Mouse (Mus musculus) limb, embryonic 12.5 days (tissue): ENCODE measurements around the gene Krt90. TPM values are rescaled to one million over a fixed set of nuclear protein-coding genes. Genes with fewer than 3 reads are reported as not detected.

Experiments
- ATAC-seq: fragments of 200-750 bp; cut with Nextera tagmentation; 2 replicates; pipeline ENCODE4 v1.8.0; 2017; ENCODE audit warnings: low read depth, moderate TSS enrichment; ENCODE audit not compliant: insufficient number of reproducible peaks, insufficient read depth, low FRiP score, low TSS enrichment
- H3K27ac ChIP-seq: fragments of 300-500 bp; sonication (generic); 2 replicates; pipeline ENCODE4 v1.5.1; 2016; ENCODE audit warnings: mild to moderate bottlenecking, moderate library complexity
- H3K27me3 ChIP-seq: fragments of 300-500 bp; sonication (generic); 2 replicates; pipeline ENCODE4 v1.6.1; 2016; ENCODE audit warnings: mild to moderate bottlenecking, moderate library complexity
- H3K36me3 ChIP-seq: fragments of 300-500 bp; sonication (generic); 2 replicates; pipeline ENCODE4 v1.6.1; 2016; ENCODE audit warnings: mild to moderate bottlenecking, moderate library complexity
- H3K4me1 ChIP-seq: fragments of 300-500 bp; sonication (generic); replicated peaks from 2 replicates; pipeline ENCODE4 v1.6.1; 2016
- H3K4me2 ChIP-seq: fragments of 300-500 bp; sonication (generic); 2 replicates; pipeline ENCODE4 v1.6.1; 2016; ENCODE audit warnings: mild to moderate bottlenecking, moderate library complexity
- H3K4me3 ChIP-seq: fragments of 300-500 bp; sonication (generic); replicated peaks from 2 replicates; pipeline ENCODE4 v1.5.1; 2016; ENCODE audit warnings: mild to moderate bottlenecking
- H3K9ac ChIP-seq: fragments of 300-500 bp; sonication (generic); replicated peaks from 2 replicates; pipeline ENCODE4 v1.6.1; 2016; ENCODE audit warnings: mild to moderate bottlenecking, moderate library complexity
- H3K9me3 ChIP-seq: fragments of 300-500 bp; sonication (generic); 2 replicates; pipeline ENCODE4 v1.6.1; 2016; ENCODE audit warnings: mild to moderate bottlenecking, moderate library complexity
- WGBS: fragments of 180-500 bp; shearing (Covaris S2); methylation state at CpG from one replicate; pipeline ENCODE4 v1.1.7; 2016; 5-methylcytosine and 5-hydroxymethylcytosine counted together
- microRNA-seq: library from miRNA; unstranded; fragments of <30 nt; microRNA quantifications from one replicate; pipeline ENCODE4, GENCODE M21; 2017
- polyA plus RNA-seq: library from polyadenylated mRNA; unstranded; fragments of >200 nt; fragmentation: Nextera tagmentation; extraction: Ambion mirVana; gene quantifications from 2 replicates; pipeline ENCODE4 v1.2.1, GENCODE M21; 2016

Krt90 gene
- polyA plus RNA-seq, 1 experiment from 2014 or later: 0.08 TPM

DNA sequence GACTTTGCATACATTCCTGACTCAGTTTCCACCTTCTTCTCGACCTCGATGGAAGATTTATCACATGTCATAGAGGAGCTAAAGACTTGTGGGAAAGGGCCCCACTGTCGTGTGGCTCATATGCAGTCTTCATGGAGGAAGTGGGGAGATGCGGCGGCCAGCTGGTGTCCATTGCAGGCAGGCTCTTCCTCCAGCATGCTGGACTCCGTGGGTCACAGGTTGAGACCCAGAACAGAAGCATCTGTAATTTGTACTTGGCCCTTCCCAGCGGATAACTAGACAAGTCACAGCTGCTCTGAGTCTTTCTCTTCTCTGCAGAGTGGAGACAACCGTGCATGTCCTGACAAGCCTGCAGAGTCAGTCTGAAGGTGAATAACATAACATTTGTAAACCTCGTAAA, 54.5 kb downstream of the Krt90 start:
- Histone ChIP-seq H3K27ac (no peak overlapping the region), H3K4me3 (no peak overlapping the region), H3K4me1 (no peaks in the 10 kb centered on the region), H3K9ac (no peak overlapping the region), H3K9me3 (no peaks in the 10 kb centered on the region), H3K36me3 (no peaks in the 10 kb centered on the region), H3K27me3 (no peaks in the 10 kb centered on the region), H3K4me2 (no peak overlapping the region)
- no peak for ATAC-seq
- WGBS: 70% methylated on average over 9 of the region's 9 CpGs

DNA sequence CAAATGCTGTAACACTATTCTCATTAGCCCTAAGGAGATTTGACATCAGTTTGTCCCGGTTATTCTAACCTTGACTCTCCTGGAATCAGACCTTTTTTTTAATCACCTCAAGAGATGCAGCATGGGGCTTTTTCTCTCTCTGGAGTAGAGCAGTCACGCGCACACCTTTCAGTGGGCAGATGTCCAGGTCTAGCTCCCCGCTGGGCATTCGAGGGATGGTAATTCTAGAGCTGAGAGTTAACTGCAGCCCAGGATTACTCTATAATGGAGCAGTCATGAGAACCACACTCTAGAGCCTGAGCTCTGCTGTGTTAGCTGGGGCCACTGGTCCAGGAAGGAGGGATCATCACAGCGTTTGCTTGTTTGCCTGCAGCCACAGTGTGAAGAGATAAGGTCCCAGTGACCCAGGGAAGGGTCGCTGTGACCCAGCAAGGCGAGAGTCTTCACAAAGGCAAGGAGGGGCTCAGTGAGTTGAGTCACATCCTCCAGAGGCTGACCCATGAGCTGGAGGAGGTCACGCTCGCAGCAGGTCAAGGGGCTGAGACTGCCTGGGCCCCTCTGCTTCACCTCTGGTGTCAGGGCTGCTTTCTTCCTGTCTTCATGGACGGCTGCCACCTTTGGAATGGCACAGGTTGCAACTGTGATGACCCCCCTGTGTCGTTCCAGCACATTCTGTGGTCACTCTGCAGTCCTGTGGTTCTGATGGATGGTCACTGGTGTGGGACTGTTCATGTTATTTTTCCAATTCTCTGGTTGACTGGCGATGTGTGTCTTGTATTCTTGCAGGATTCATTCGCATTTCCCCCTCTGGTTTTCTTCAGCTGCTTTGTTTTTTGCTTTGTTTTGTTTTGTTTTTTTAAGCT, 55.6 kb downstream of the Krt90 start:
- H3K9ac ChIP-seq: no peak overlapping the region
- no peaks in the 10 kb centered on the region for H3K36me3 ChIP-seq
- H3K4me3 ChIP-seq: no peak overlapping the region
- no peaks in the 10 kb centered on the region for H3K4me1 ChIP-seq
- H3K27ac ChIP-seq: no peak overlapping the region
- H3K27me3 ChIP-seq: peaks cover under 1% of the 10 kb centered on the region; the same call in 1 of the 2 replicates
- 60% methylated on average over 14 of the region's 14 CpGs for WGBS
- ATAC-seq: no peak
- no peak overlapping the region for H3K4me2 ChIP-seq
- H3K9me3 ChIP-seq: no peaks in the 10 kb centered on the region

Small RNA genes within 50 kb of the gene (microRNA-seq; reads per million reads assigned to microRNA genes)
- gene Gm44393 (not detected), gene Gm44460 (not detected)

Other genes starting within 250 kb of the Krt90 start
- gene Krt80, start 192.8 kb downstream of the Krt90 start, polyA plus RNA-seq: 0.09 and 0.26 TPM in 2 replicates
- 21.2 and 24.3 TPM in 2 replicates for gene Krt7, start 151.9 kb downstream of the Krt90 start, polyA plus RNA-seq
- gene Krt87, start 124.1 kb downstream of the Krt90 start, polyA plus RNA-seq: 0.29 and 0.56 TPM in 2 replicates
- gene Krt88, start 115.2 kb downstream of the Krt90 start, polyA plus RNA-seq: not detected in 2 replicates
- not detected in 2 replicates for gene Krt81, start 99.2 kb downstream of the Krt90 start, polyA plus RNA-seq
- not detected in 2 replicates for gene Krt86, start 89.5 kb downstream of the Krt90 start, polyA plus RNA-seq
- not detected in 2 replicates for gene Krt83, start 71.4 kb downstream of the Krt90 start, polyA plus RNA-seq
- gene Gm49425, start 45.7 kb downstream of the Krt90 start, polyA plus RNA-seq: not detected in 2 replicates
- gene Krt84, start 30.1 kb downstream of the Krt90 start, polyA plus RNA-seq: not detected in 2 replicates
- not detected in 2 replicates for gene Krt82, start 12.3 kb downstream of the Krt90 start, polyA plus RNA-seq
- gene Krt75, start 11.0 kb upstream of the Krt90 start, polyA plus RNA-seq: 0.27 and 0.30 TPM in 2 replicates
- not detected in 2 replicates for gene Gm5414, start 65.2 kb upstream of the Krt90 start, polyA plus RNA-seq
- not detected in 2 replicates for gene Gm5478, start 84.4 kb upstream of the Krt90 start, polyA plus RNA-seq
- not detected in 2 replicates for gene Krt6b, start 117.3 kb upstream of the Krt90 start, polyA plus RNA-seq
- 0.55 and 0.59 TPM in 2 replicates for gene Krt6a, start 131.4 kb upstream of the Krt90 start, polyA plus RNA-seq
- 101 and 109 TPM in 2 replicates for gene Krt5, start 149.9 kb upstream of the Krt90 start, polyA plus RNA-seq
- not detected in 2 replicates for gene Krt71, start 180.2 kb upstream of the Krt90 start, polyA plus RNA-seq
- gene Krt72, start 223.5 kb upstream of the Krt90 start, polyA plus RNA-seq: not detected in 2 replicates
- not detected in 2 replicates for gene Krt73, start 239.4 kb upstream of the Krt90 start, polyA plus RNA-seq